Mouse (Mus musculus) granulocyte monocyte progenitor cell, adult 5-6 weeks (primary cell): Measurements from ENCODE around the gene Sytl1. TPM values are rescaled to one million over a fixed set of nuclear protein-coding genes. Genes with fewer than 3 reads are reported as not detected.

Experiments used
- ATAC-seq: replicated peaks from 2 replicates; pipeline ENCODE4 v1.8.0; 2016; ENCODE audit warnings: mild to moderate bottlenecking, moderate TSS enrichment, inconsistent platforms; ENCODE audit not compliant: poor library complexity, severe bottlenecking
- total RNA-seq, 2 experiments: library from RNA; stranded (forward) in 1 of 2; stranded (reverse) in 1 of 2; fragments of 200-712, 200-1000 nt in 1 of 2; fragments of >200 nt in 1 of 2; fragmentation: Nextera tagmentation in 1 of 2; gene quantifications; 2 replicates each; pipeline ENCODE4 v1.2.3; 2014 to 2017

Gene Sytl1
- total RNA-seq (2014; fragmentation: Nextera tagmentation), result 1.8 and 6.1 TPM in 2 replicates
- 2.2 and 2.6 TPM in 2 replicates for total RNA-seq (2017)

GRCm38 (mm10) chr4:133262882-133263281 is at the start of gene Sytl1:
Sytl1 (minus strand) TSS chr4:133263113.
- ATAC-seq, result peak; percentile 21; the same call in 1 of the 2 replicates

- peak; percentile 63 for ATAC-seq
Measured at GRCm38 (mm10) chr4:133309948-133310347, 47.0 kb upstream of the Sytl1 start.

- ATAC-seq, result peak; percentile 48; the same call in 1 of the 2 replicates
Measured at GRCm38 (mm10) chr4:133307331-133307730, 44.4 kb upstream of the Sytl1 start.

GRCm38 (mm10) chr4:133305825-133306224 is 42.9 kb upstream of the Sytl1 start:
- no peak for ATAC-seq

GRCm38 (mm10) chr4:133304770-133305169 is 41.9 kb upstream of the Sytl1 start:
- ATAC-seq, result no peak

GRCm38 (mm10) chr4:133302668-133303067 is 39.8 kb upstream of the Sytl1 start:
- ATAC-seq, result no peak

- ATAC-seq, result no peak; the same call in 1 of the 2 replicates
Measured at GRCm38 (mm10) chr4:133301802-133302201, 38.9 kb upstream of the Sytl1 start.

- no peak for ATAC-seq
Measured at GRCm38 (mm10) chr4:133300421-133300820, 37.5 kb upstream of the Sytl1 start.

GRCm38 (mm10) chr4:133299701-133300100 is 36.8 kb upstream of the Sytl1 start:
- no peak for ATAC-seq

GRCm38 (mm10) chr4:133298516-133299365 is 35.8 kb upstream of the Sytl1 start:
- ATAC-seq, result no peak

GRCm38 (mm10) chr4:133297801-133298238 is 34.9 kb upstream of the Sytl1 start:
- peak; percentile 87 for ATAC-seq

- ATAC-seq, result no peak
Measured at GRCm38 (mm10) chr4:133297360-133297759, 34.4 kb upstream of the Sytl1 start.

- no peak for ATAC-seq
Measured at GRCm38 (mm10) chr4:133294084-133294483, 31.2 kb upstream of the Sytl1 start.

- no peak for ATAC-seq
Measured at GRCm38 (mm10) chr4:133292901-133293843, 30.3 kb upstream of the Sytl1 start.

- ATAC-seq, result no peak
Measured at GRCm38 (mm10) chr4:133292405-133292804, 29.5 kb upstream of the Sytl1 start.

- no peak for ATAC-seq
Measured at GRCm38 (mm10) chr4:133291255-133291654, 28.3 kb upstream of the Sytl1 start.

GRCm38 (mm10) chr4:133286476-133287077 is 23.7 kb upstream of the Sytl1 start:
- ATAC-seq, result no peak

- ATAC-seq, result no peak
Measured at GRCm38 (mm10) chr4:133285950-133286349, 23.0 kb upstream of the Sytl1 start.

GRCm38 (mm10) chr4:133285299-133285698 is 22.4 kb upstream of the Sytl1 start:
- no peak for ATAC-seq

GRCm38 (mm10) chr4:133282656-133283055 is 19.7 kb upstream of the Sytl1 start:
- ATAC-seq, result no peak
